Mouse (Mus musculus) spleen, adult 12 weeks (tissue): ENCODE measurements around the gene Jmjd1c.

ENCODE experiments used
- DNase-seq: peaks from one replicate; pipeline ENCODE4 v3.0.0; 2022; ENCODE audit warnings: low spot score

Gene Jmjd1c

DNA sequence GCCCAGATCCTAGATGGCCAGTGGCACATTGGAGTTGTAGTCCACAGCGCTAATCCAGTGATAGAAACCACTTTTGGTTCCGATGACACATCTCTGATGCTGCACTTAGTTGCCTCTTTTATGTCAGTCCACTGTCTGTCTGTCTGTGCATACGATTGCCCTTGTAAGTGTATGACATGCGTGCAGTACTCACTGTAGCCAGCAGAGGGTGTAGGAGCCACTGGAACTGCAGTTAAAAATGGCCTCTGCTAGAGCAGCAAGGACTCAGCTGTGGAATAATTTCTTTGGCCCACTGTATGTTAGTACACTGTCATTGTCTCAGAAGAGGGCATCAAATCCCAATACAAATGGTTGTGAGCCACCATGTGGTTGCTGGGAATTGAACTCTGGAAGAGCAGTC is 151.2 kb downstream of the Jmjd1c start:
- peak; percentile 33 for DNase-seq

- no peak for DNase-seq
These were observed 153.6 kb downstream of the Jmjd1c start for GRCm38 (mm10) chr10:67249486-67249885.

- no peak for DNase-seq
These were observed 154.9 kb downstream of the Jmjd1c start for GRCm38 (mm10) chr10:67250846-67251245.

- DNase-seq = no peak
These were observed 156.4 kb downstream of the Jmjd1c start for GRCm38 (mm10) chr10:67252353-67252752.

DNA sequence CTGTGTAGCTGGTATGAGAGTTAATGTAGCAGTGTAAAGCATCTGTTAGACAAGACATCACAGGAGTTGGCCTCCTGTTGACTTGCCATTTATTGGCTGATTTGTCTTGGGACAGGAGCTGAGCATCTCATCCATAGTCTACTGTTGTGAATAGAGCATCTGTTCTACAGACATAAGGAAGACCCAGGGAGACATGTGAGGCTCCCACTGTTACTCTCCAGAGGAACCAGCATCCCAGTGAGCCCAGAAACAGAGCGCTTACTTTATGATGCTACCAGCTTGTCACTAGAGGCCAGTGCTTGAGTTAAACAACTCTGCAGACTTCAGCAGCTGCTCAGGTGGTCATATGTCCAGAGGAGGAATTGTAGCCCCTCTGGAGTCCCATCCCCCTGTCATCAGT is 157.2 kb downstream of the Jmjd1c start:
- DNase-seq = no peak

GRCm38 (mm10) chr10:67264852-67265251 is 168.9 kb downstream of the Jmjd1c start:
- no peak for DNase-seq

DNA sequence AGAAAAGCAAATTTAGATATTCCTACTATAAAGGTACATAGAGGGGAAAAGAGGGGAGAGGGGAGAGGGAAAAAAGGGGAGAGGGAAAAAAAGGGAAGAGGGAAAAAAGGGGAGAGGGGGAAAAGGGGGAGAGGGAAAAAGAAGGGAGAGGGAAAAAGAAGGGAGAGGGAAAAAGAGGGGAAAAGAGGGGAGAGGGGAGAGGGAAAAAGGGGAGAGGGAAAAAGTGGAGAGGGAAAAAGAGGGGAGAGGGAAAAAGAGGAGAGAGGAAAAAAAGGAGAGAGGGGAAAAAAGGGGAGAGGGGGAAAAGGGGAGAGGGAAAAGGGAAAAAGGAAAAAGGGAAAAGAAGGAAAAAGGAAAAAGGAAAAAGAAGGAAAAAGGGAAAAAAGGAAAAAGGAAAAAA is 180.0 kb downstream of the Jmjd1c start:
- no peak for DNase-seq

GRCm38 (mm10) chr10:67281852-67282251 is 185.9 kb downstream of the Jmjd1c start:
- DNase-seq = no peak

DNA sequence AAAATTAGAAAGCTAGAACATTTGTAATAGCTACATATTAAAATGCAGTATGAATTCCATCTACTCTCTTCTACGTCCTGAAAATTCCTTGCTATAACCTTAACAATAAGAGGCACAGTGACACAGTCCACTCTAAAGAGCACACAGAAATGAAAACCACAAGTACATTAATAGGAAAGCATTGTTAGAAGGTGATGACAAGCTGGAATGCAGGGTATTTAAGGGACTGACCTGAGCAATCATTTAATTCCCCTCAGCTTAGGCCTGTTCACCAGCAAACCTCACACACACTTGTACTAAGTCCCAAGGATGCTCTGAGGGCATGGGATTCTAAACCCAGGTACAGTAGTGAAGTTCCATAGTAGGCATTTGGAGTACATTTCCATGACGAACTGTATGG is 186.6 kb downstream of the Jmjd1c start:
- DNase-seq = no peak

GRCm38 (mm10) chr10:67283516-67283915 is 187.6 kb downstream of the Jmjd1c start:
- no peak for DNase-seq

DNA sequence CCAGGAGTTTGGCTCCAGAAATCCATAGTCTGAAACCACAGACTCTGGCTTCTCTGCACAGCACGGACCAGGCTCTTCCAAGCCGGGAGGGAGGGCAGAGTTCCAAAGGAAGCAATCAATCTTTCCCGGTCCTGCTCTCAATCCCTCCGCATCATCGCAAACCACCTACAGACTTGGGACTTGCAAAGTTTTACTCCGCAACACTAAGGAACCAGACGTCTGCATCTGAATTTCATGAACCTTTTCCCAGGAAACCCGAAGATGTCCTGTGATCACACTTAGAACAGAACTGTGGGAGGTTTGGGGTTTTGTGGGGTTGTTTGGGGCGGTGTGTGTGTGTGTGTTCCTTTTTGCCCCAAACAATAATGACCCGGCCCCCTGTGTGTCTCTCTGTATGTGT is 188.4 kb downstream of the Jmjd1c start:
- DNase-seq = peak; percentile 17

DNA sequence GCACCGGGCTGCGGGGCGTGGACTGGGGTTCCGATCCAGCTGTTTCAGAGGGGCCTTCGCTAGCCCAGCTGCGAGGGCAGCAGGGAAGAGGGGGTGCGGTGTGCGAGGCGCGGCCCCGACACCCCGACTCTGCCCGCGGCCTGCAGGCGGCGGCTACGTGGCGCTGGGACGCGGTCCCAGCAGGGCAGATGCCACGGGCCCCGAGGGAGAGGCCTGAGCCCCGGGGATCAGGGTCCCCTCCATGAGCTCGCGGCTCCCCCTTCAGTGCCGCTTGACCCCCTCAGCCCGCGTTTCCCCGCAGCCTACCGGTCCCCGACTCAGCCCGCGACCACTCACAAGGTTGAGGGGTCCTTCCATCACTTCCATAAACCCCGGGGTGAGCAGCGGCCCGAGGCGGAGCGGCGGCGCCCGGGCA is 188.8 kb downstream of the Jmjd1c start:
- DNase-seq = no peak

DNA sequence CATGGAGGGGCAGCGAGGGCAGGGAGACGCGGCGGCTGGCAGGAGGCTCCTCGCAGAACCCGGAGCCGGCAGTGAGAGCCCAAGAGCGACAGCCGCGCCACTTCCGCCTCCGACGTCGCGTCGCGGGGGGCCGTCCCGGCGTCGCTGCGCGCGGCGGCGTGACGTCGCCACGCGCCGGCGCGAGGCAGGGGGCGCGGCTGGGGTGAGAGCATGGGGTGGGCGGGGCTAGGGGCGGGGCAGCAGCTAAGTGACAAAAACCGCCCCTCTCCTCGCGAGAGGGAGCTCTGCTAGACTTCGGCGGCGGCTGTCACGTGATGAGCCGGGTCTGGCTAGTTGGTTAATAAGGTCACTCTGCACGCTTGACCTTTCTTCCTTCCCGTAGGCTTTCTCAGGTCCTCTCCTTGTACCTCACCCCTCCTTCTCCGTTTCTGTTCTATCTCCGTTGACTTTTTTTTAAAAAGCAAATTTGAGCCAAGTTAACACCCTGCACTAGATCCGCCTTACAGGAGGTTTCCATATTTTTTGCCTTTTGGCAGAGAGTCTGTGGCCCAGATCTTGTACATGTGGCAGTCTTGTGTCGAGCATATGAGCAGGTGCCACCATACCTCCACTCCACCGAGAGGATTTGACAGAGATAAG is 189.4 kb downstream of the Jmjd1c start, which contains the start of gene Nrbf2:
Gene Nrbf2 (minus strand): TSS at position 130 of the 639 bp plus-strand sequence.
- peak; percentile 68 for DNase-seq

GRCm38 (mm10) chr10:67287877-67288276 is 192.0 kb downstream of the Jmjd1c start:
- DNase-seq = no peak

DNA sequence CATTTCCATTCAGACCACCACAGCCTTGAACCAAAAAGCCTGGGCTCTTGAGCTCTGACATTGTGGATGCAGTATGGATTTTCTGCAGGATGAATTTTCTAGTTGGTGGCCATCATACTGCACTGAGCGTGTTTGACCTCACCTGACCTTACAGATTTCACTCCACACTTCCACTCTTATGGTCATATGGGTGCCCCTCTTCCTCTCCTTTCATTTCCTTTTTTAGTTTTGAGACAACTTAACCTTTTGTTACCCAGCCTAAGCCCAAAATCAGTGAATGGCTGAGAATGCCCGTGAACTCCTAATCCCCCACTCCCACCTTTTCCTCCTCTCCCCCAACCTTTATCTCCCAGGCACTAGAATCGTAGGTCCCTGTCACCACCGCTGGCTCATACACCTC is 194.7 kb downstream of the Jmjd1c start:
- DNase-seq = no peak

- no peak for DNase-seq
These were observed 195.2 kb downstream of the Jmjd1c start for GRCm38 (mm10) chr10:67291087-67291486.

- no peak for DNase-seq
These were observed 199.4 kb downstream of the Jmjd1c start for GRCm38 (mm10) chr10:67295331-67295730.

DNA sequence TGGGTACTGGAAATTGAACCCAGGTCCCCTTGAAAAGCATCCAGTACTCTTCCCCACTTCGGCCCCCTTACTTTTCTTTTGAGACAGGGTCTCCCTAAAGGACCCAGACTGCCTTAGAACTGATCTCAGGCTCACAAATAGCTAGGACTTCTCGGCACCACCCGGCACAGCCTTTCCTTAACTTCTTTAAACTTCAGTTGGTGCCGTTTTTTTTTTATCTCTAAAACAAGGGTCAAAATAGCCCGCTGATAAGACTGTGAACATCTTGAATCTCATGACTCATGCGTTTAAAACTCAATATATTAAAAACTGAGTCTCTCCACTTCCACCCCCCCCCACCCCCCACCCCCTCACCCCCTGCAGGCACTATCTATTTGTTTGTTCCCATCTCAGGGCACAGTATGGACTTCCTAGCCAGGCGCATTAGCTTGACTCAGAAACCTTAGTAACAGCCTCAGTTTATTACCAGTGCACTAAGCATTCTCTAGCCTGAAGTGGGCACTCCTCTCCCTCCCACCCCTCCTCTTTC is 200.1 kb downstream of the Jmjd1c start:
- DNase-seq = no peak

DNA sequence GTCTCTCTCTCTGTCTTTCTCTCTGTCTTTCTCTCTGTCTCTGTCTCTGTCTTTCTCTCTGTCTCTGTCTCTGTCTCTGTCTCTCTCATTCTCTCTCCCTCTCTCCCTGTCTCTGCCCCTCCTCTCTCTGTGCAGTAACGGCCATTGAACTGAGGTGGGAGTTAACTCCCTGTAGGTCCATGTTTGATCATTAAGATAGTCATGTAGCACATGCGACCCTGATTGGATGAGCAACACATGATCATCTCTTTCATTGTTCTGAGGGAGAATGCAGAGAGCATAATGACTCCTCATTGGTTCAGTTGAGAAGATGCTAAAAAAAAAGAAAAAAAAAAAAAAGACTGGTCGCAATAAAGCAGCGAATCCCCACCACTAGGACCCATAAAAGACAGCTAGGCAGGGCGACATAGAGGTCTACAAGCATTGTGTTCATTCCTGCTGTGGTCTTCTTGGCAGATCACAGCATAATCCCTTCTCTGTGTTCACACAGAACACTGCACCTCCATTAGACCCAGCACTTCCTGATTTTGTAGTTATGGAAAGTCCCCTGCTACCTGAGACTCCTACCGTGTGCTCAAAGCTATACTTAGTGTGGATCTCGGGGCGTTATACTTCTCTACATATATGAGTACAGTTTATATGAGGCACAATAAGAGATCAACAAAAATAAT is 200.7 kb downstream of the Jmjd1c start:
- no peak for DNase-seq

DNA sequence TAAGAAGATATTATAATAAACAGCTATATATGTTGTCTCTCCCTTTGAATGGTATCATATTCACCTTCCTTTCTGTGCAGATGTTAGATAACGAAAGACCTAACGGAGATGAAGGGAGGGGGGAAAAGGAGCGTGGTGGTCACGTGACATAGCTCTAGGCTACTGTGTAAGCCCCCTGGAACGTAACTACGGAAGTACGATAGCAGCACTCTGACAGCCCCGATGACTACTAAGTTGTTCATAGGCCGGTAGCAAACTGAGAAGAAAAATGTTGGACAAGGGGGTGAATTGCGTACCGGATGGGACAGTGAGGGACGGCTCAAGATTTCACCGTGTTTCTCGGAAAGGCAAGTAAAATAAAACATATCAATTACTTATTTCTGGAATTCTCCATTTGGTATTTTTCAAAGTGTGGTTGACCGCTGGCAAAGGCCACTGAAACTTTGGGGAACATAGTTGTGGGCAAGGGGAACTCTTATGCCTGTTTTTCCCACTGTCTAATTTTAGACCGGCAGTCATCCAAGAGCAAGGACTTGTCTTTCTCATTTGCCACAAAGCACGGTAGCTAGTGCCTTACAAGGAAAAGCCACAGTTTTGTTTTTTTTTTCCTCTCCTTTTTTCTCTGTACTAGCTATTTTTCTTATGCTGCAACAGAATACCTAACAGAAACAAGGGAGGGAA is 201.4 kb downstream of the Jmjd1c start:
- DNase-seq = no peak

- DNase-seq = no peak
These were observed 202.9 kb downstream of the Jmjd1c start for GRCm38 (mm10) chr10:67298856-67299255.

GRCm38 (mm10) chr10:67299285-67299684 is 203.4 kb downstream of the Jmjd1c start:
- no peak for DNase-seq

- DNase-seq = no peak
These were observed 205.1 kb downstream of the Jmjd1c start for GRCm38 (mm10) chr10:67301046-67301445.
